Mouse (Mus musculus) layer of hippocampus, adult 8-10 months (tissue): ENCODE measurements around the gene Luzp2. TPM values are rescaled to one million over a fixed set of nuclear protein-coding genes. Genes with fewer than 3 reads are reported as not detected.
"Not testable (repeated sequence)": the region's sequence is repeated elsewhere in the genome, so short reads cannot be mapped to it uniquely, and the experiment has no call there.

ENCODE experiments used
- DNase-seq, 2 experiments: peaks; one replicate each; pipeline ENCODE4 v3.0.0; 2022; ENCODE audit warnings: low spot score in 2 of 2
- total RNA-seq, 4 experiments: library from RNA; stranded (reverse); gene quantifications; 2 replicates each; pipeline ENCODE4 v1.2.4; 2022

The Luzp2 gene
- total RNA-seq, 4 experiments from 2014 or later, result 66.7 to 71.3 (median 68.2) TPM

- no peak for DNase-seq
Measured at GRCm38 (mm10) chr7:55000397-55000796, 165.1 kb downstream of the Luzp2 start.

- DNase-seq, result no peak
Measured at GRCm38 (mm10) chr7:55009173-55009771, 174.0 kb downstream of the Luzp2 start.

- not testable (repeated sequence) for DNase-seq
Measured at GRCm38 (mm10) chr7:55133850-55134249, 298.6 kb downstream of the Luzp2 start.

GRCm38 (mm10) chr7:55188927-55189326, 353.6 kb downstream of the Luzp2 start:
- DNase-seq, result no peak

- DNase-seq, result peak; percentile 60 to 65
Measured at GRCm38 (mm10) chr7:55189496-55189895, 354.2 kb downstream of the Luzp2 start.

GRCm38 (mm10) chr7:55190655-55191054, 355.4 kb downstream of the Luzp2 start:
- no peak for DNase-seq

GRCm38 (mm10) chr7:55198806-55199205, 363.5 kb downstream of the Luzp2 start:
- peak in 1 of 2 experiments; percentile 4 for DNase-seq

- no peak for DNase-seq
Measured at GRCm38 (mm10) chr7:55222997-55223396, 387.7 kb downstream of the Luzp2 start.

GRCm38 (mm10) chr7:55229407-55229806, 394.1 kb downstream of the Luzp2 start:
- no peak for DNase-seq
